27 mouse cellular contexts compared by ENCODE assay signal in the genomic region with DNA sequence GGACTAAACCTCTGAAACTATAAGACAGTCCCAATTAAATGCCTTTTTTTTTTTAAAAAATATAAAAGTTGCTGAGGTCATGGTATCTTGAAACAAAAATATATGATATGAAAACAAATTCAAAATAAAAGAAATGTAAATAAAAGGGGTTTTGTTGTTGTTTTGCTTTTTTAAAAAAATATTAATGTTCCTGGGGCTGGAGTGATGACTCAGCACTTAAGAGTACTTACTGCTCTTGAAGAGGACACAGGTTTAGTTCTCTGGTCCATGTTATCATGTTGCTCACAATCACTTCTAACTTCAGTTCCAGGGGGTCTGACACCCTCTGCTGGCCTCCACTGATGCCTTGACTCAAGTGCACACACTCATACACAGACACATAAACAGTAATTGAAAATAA.
"Had no signal": no experiment of that assay in that cellular context is flagged by ENCODE, and none has a peak within 500 bp of the region (broad histone marks: within the 10 kb centered on the region; RNA-seq: fewer than 3 reads in every experiment).

No protein-coding gene starts in this region.

- H3K9ac ChIP-seq: embryonic facial prominence, embryonic 12.5 days; embryonic facial prominence, embryonic 13.5 days; embryonic facial prominence, embryonic 15.5 days; forebrain, embryonic 12.5 days; forebrain, embryonic 13.5 days; forebrain, embryonic 15.5 days; forebrain, postnatal 0 days had no signal

- DNase-seq: cerebellum, adult 9-10 months; cerebellum, adult 9-11 months; cerebellum, postnatal 10 days; cerebellum, postnatal 14 days; cerebellum, postnatal 25 days; cerebellum, postnatal 36 days; embryo, embryonic 11 days; forebrain, postnatal 0 days; gastrocnemius, adult 2 months; gastrocnemius, postnatal 10 days; gastrocnemius, postnatal 14 days; gastrocnemius, postnatal 25 days; gastrocnemius, postnatal 36 days; heart, adult 11 months; heart, adult 18-20 months; heart, adult 2 months had no signal

- H3K4me3 ChIP-seq: embryonic facial prominence, embryonic 10.5 days; embryonic facial prominence, embryonic 12.5 days; embryonic facial prominence, embryonic 13.5 days; embryonic facial prominence, embryonic 15.5 days; erythroblast, embryonic 14.5 days; forebrain, embryonic 10.5 days; forebrain, embryonic 12.5 days; forebrain, embryonic 13.5 days; forebrain, embryonic 15.5 days; gastrocnemius, adult 2 months; heart, adult 2 months had no signal

- H3K9me3 ChIP-seq: embryonic facial prominence, embryonic 10.5 days; embryonic facial prominence, embryonic 12.5 days; embryonic facial prominence, embryonic 13.5 days; embryonic facial prominence, embryonic 15.5 days; forebrain, embryonic 10.5 days; forebrain, embryonic 12.5 days; forebrain, embryonic 13.5 days; forebrain, embryonic 15.5 days had no signal

- H3K36me3 ChIP-seq: embryonic facial prominence, embryonic 10.5 days; embryonic facial prominence, embryonic 12.5 days; embryonic facial prominence, embryonic 13.5 days; embryonic facial prominence, embryonic 15.5 days; forebrain, embryonic 10.5 days; forebrain, embryonic 12.5 days; forebrain, embryonic 15.5 days had no signal

- H3K4me2 ChIP-seq: embryonic facial prominence, embryonic 12.5 days; embryonic facial prominence, embryonic 13.5 days; embryonic facial prominence, embryonic 15.5 days; forebrain, embryonic 12.5 days; forebrain, embryonic 13.5 days; forebrain, embryonic 15.5 days had no signal

- H3K27me3 ChIP-seq: embryonic facial prominence, embryonic 12.5 days; embryonic facial prominence, embryonic 13.5 days; embryonic facial prominence, embryonic 15.5 days; forebrain, embryonic 12.5 days; forebrain, embryonic 13.5 days; forebrain, embryonic 15.5 days had no signal

- H3K27ac ChIP-seq: embryonic facial prominence, embryonic 10.5 days; embryonic facial prominence, embryonic 12.5 days; embryonic facial prominence, embryonic 13.5 days; embryonic facial prominence, embryonic 15.5 days; forebrain, embryonic 10.5 days; forebrain, embryonic 12.5 days; forebrain, embryonic 13.5 days; forebrain, embryonic 15.5 days; gastrocnemius, adult 2 months; heart, adult 2 months had no signal

- ATAC-seq: forebrain, embryonic 13.5 days; forebrain, embryonic 14.5 days; forebrain, embryonic 15.5 days; forebrain, embryonic 16.5 days; forebrain, postnatal 0 days had no signal
